Mouse (Mus musculus) liver, embryonic 14.5 days (tissue): ENCODE measurements around the gene Zfp740.

Experiments
- CTCF ChIP-seq: IDR thresholded peaks from 2 replicates; pipeline ENCODE4 v1.5.1; 2016; ENCODE audit warnings: antibody characterized with exemption, low read depth, control low read depth
- EP300 ChIP-seq: IDR thresholded peaks from 2 replicates; pipeline ENCODE4 v1.6.1; 2016; ENCODE audit warnings: antibody characterized with exemption, low read depth

DNA sequence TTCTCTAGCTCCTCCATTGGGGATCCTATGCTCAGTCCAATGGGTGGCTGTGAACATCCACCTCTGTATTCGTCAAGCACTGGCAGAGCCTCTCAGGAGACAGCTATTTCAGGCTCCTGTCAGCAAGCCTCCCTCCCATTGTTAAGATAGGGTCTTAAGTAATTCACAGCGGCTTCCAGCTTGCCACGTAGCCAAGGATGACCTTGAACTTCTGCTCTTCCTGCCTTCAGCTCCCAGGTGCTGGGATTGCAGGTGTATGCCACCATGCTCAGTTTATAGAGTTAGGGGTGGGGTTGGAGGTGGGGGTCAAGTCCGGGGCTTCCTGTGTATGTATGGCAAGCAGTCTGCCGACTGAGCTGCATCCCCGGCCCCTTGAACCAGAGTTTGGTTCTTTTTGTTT, 8.8 kb downstream of the Zfp740 start:
- TF ChIP-seq EP300 = no peak
- no peak for TF ChIP-seq CTCF
